Mouse (Mus musculus) T-cell, adult 66 days (primary cell): Measurements from ENCODE around the gene Adra2c. TPM values are rescaled to one million over a fixed set of nuclear protein-coding genes. Genes with fewer than 3 reads are reported as not detected.

ENCODE experiments used
- total RNA-seq, 2 experiments: library from RNA; stranded (reverse); gene quantifications; 3 replicates in 1 of 2; 4 replicates in 1 of 2; pipeline ENCODE4 v1.2.4; 2023

Gene Adra2c
- not detected for total RNA-seq

GRCm38 (mm10) chr5:35278019-35278418, at the start of gene Adra2c:
Gene Adra2c (plus strand): TSS chr5:35278319.

Other genes starting within 250 kb of the Adra2c start
- 1 to 10 TPM; 1.4 to 1.8 TPM for gene Hgfac, start 236.8 kb upstream of the Adra2c start, total RNA-seq
- gene Dok7, start 221.6 kb upstream of the Adra2c start, total RNA-seq = not detected
- 10 to 100 TPM; 45.8 to 57.4 TPM for gene Lrpap1, start 172.6 kb upstream of the Adra2c start, total RNA-seq
- not detected for gene Hmx1, start 110.8 kb downstream of the Adra2c start, total RNA-seq
- not detected for gene Cpz, start 247.4 kb downstream of the Adra2c start, total RNA-seq